Mouse (Mus musculus): ENCODE measurements at regions not wholly inside any gene's neighbourhood (a gene's known extent, or its start where the extent isn't known, plus 50 kb on each side); places are given as distances from the start of the nearest gene placed in this dataset.

DNA sequence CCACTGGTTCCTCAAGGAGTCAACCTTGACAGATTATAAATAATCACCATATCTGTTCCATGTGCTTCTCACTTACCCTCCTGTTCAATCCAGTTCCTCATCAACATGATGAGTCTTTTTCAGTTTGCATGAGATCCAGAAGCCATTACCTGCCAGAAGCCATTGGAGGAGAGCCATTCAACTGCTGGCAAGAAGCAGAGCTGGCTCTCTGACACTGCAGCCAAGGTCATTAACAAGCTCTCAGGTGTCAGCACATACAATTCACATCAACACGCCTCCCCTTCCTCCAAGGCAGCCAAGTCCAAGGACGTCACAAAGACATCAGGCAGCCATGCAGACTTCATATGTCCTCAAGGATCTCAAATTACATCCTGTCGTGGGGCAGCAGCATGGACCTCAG is 648.6 kb upstream of the Slit2 start:
- in situ Hi-C loops (cut with MboI, MseI), result no loop called here

DNA sequence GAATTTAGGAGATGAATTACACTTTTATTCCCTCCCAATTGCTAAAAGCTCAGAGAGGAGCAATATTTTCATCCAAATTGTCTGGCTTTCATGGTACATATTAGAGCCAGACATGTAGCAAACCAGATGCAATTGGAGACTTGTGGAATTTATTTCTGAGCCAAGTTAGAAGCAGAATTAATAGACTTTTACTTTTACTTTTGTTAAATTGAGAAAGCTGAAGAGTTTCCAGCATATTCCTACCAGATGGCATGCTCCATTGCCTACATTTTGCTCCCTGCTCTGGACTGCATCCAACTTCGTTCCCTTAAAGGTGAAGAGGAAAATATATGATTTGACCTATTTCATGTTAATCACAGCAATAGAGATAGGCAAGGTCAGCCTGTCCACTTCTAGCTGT is 646.4 kb upstream of the Slit2 start:
- in situ Hi-C loops (cut with MboI, MseI), result no loop called here

- in situ Hi-C loops (cut with MboI, MseI), result no loop called here
Observed at GRCm38 (mm10) chr5:47339807-47340206, 643.1 kb upstream of the Slit2 start.

- in situ Hi-C loops (cut with MboI, MseI), result loop anchor here (10.0 kb wide), 2 partner anchors 525 to 1115 kb away; no protein-coding TSS in a partner anchor
Observed at GRCm38 (mm10) chr5:47370184-47370583, 612.8 kb upstream of the Slit2 start.

GRCm38 (mm10) chr5:47385930-47386329 is 597.0 kb upstream of the Slit2 start:
- in situ Hi-C loops (cut with MboI, MseI), result no loop called here

DNA sequence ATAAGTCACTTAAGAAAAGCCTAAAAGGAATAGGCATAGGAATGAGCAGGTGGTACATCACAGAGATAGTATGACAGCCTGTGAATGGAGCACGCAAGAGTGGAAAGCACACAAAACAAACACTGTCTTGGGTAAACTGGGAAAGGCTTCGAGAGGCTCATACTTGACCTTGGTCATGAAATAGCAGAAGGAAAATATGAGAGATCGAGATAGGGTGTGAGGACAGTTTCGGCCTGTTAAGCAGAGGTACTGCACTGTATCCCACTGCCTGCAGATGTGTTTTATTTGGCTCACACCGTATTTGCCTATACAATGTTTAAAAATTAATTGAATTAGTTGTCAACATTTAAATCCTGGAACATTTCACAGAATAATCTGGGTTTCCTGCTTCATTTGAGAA is 596.2 kb upstream of the Slit2 start:
- in situ Hi-C loops (cut with MboI, MseI), result no loop called here

DNA sequence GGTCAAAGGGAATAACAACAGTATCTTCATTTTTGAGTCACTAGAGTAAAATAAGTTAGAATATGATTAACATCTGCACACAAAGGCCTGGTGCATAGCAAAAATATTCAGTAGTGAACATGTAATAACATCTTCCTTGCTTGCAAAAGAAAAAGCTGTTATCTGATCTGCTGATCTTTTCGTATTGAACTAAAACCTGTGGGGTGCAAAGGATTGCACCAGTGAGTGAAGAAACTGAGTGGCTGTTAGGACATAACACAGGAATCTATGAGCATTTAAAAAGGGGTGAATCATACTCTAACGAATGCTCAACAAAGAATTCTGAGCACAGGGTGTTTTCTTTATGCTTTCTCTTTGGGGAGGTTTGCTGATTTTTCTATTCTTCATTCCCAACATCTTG is 592.2 kb upstream of the Slit2 start:
- in situ Hi-C loops (cut with MboI, MseI), result no loop called here

- in situ Hi-C loops (cut with MboI, MseI), result no loop called here
Observed at GRCm38 (mm10) chr5:47396874-47397273, 586.1 kb upstream of the Slit2 start.

GRCm38 (mm10) chr5:47421916-47422315 is 561.0 kb upstream of the Slit2 start:
- in situ Hi-C loops (cut with MboI, MseI), result no loop called here

DNA sequence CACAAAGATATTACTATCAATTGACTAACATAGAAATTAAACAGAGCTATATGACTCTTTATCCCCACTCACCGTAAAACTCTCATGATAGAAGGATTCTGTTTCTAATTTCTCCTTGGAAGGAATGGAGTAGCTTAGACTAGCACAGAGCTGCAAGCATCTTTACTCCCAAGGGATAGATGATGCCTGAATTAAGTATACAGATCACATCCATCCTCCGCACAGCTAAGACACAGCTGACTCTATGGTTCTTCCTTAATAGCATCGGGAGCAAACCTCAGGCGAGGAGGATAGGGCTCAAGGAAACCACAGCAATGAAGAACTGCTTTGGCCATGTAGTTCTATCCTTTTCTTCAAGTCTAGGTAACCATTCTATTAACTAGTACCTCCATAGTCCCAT is 556.9 kb upstream of the Slit2 start:
- in situ Hi-C loops (cut with MboI, MseI), result no loop called here

DNA sequence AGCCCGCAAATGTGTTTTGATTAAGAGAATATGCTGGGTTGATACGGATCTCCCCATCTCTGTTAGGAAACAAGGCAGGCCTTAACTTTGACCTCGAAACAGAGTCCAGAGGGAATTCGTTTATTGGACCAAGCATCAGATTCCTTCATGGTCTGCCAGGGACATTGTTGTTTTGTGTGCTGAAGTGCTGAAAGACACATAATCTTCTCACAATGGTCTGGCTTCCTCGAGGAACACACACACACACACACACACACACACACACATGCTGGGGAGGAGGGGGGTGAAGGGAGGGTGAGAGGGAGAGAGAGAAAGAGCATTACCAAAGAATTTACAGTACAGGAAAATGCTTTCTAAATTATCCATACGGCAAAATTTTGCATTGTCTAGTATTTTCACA is 556.5 kb upstream of the Slit2 start:
- in situ Hi-C loops (cut with MboI, MseI), result no loop called here

GRCm38 (mm10) chr5:47429217-47430172 is 553.4 kb upstream of the Slit2 start:
- in situ Hi-C loops (cut with MboI, MseI), result no loop called here

- in situ Hi-C loops (cut with MboI, MseI), result no loop called here
Observed at GRCm38 (mm10) chr5:47431599-47432328, 551.2 kb upstream of the Slit2 start.

DNA sequence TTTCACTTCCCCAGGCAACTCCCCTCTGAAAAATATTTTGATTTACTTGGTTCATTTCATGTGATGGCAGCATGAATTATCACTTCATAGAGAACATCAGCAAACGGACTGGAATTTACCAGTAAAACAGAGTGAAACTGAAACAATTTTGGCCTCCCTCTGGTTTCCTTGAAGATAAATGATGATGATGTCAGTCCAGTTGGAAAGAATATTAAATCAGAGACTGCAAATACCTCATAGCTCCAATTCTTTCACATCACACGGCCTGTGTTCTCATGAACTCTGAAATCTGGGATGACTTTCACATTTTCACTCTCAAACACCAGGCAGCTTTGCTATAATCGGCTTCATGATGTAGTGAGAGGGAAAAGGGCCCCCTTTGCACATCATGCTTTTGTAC is 546.5 kb upstream of the Slit2 start:
- in situ Hi-C loops (cut with MboI, MseI), result no loop called here

DNA sequence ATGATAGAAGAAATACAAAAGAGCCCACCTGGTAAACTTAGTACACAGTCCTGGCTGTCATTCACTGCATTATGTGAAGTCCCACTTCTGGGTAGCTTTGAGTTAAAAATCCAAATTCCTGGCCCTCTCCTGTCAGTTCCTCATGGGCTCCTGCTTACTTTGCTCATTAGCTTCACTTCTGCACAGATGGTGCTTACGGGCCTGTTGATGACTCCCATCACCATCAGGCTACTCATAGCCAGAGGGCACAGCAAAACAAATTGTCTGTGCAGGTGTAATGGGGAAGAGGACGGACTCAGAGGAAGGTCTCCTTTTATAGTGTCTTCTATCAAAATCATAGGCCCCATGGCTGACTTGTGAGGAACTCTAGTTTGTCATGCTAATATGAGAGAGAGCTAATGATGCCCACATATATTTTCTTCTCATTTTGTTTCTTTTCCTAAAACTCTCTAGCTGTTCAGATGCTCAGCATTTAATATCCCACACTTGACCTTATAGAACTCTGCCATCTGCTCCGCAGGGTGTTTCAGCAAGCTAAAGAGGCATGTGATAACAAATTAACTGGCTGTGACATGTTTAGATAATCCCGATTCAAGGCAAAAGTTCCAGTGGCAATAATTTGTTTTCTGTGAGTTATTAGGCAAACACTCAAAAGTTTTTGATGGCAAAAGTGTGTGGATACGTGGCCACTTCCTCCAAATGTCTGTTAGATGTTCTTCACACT is 536.5 kb upstream of the Slit2 start:
- in situ Hi-C loops (cut with MboI, MseI), result no loop called here

DNA sequence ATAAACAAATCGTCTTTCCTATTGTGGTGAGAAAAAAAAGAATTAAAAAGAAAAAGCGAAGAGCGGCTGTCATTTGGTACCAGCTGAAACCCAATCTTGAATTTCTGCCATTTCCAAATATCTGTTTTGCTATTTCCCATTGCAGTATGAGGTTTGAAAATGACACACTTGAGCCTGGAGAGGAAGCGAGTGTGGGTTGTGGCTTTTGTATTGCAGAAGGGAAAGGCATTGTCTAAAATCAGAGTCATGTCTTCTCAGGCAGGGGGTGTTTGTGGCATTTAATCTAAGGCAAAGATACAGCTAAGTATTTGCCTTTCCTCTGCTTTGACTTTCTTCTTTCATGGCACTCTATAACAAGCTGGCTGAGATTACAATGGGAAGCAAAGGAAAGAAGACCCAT is 518.1 kb upstream of the Slit2 start:
- in situ Hi-C loops (cut with MboI, MseI), result no loop called here

DNA sequence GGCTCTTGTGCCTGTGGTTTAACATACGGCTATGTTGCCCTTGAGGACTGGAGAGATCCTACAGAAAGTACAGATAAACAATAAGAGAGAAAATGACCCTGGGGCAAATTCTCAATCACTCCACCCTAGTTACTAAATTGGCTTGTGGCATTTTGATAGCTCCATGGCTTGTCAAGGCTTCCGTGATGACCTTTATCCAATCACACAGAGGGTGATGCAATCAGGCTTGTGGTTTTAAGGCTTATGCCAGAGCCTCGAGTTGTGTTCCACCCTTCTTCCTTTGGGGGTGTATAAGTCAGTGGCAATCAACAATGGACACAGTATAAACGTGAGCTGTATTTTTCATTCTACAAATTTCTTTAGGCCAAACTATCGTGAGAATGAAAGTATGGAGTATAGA is 513.5 kb upstream of the Slit2 start:
- in situ Hi-C loops (cut with MboI, MseI), result no loop called here

DNA sequence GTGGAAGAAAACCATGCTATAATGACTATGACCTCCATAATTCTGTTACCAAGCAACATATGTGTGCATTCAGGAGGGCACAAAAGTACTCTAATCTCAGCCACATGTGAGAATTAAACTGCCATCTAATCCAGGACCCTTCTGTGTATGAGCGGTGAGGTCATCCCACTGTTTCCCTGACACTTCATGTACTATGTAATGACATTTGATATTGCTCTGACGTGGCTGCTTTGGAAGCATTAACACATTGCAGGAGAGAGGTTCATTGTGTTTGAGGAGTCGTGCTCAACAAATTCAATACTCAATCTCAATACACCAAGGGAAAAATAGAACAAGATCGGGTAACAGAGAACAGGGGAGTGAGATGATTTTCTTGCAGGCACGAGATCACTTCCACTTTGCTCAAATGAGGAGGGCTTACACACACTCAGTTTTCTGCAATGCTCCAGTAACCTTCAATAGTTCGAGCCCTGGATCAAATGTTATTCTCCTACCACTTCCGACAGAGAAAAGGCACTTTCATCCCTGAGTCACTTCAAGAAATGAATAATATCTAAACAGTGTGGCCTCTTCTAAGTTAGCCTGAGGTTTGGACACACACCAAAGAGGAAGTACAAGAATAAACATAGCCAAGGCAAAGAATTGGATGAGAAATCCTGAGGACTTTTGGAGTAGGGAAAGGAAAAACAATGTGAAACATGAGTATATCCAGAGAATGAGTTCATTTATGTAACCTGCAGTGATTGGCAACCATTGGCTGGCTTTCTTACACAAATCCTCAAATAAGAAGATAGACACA is 510.7 kb upstream of the Slit2 start:
- in situ Hi-C loops (cut with MboI, MseI), result no loop called here

- in situ Hi-C loops (cut with MboI, MseI), result no loop called here
Observed at GRCm38 (mm10) chr5:47479908-47480307, 503.0 kb upstream of the Slit2 start.

GRCm38 (mm10) chr5:47496218-47496617 is 486.7 kb upstream of the Slit2 start:
- in situ Hi-C loops (cut with MboI, MseI), result no loop called here

DNA sequence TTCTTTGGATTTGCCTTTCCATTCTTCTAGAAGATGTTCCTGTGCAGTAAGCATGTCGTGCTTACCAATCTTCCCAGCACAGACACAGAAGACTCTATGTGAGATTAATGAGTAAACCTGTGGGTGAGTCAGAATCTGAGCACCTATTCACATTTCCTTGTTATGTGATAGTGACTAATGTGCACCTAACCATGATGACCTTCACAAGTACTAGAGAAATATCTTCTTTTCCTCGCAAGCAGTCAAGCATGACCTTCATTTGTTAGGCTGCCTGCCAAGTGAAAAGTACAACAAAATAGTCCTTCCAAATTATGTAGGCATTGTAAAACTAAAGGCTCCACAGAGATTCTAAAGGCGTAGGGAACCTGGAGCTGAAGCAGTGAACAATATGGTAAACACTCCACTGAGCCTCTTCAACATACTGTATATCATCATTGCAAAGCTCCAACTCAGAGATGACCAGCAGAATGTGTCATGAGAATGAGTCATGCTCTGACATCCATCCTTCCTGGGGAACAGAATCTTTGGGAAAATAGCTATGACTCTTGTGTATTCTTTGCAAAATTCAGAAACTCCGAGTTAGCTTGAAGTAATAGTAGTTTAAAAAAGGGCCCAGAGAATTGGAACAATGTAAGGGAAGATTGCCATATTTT is 480.0 kb upstream of the Slit2 start:
- in situ Hi-C loops (cut with MboI, MseI), result no loop called here

All from regulatory T cell (primary cell).